Mouse (Mus musculus): ENCODE results near the gene March4.

- TF ChIP-seq CTCF (IDR thresholded peaks at IDR 0.05; ENCODE audit: low read depth) = no peak
- no peak for TF ChIP-seq EP300 (optimal IDR thresholded peaks at IDR 0.05)
These were observed 87.0 kb downstream of the March4 start for GRCm38 (mm10) chr1:72449752-72450151.
